Mouse (Mus musculus) lung, postnatal 0 days (tissue): ENCODE results near the gene Gm17657. TPM values are rescaled to one million over a fixed set of nuclear protein-coding genes. Genes with fewer than 3 reads are reported as not detected.

Experiments used
- ATAC-seq: fragments of 200-750 bp; cut with Nextera tagmentation; 2 replicates; pipeline ENCODE4 v1.8.0; 2017; ENCODE audit warnings: moderate library complexity
- DNase-seq: peaks from one replicate; pipeline ENCODE4 v3.0.0-alpha.2; 2016; ENCODE audit warnings: low spot score
- H3K27ac ChIP-seq: fragments of 300-500 bp; sonication (generic); 2 replicates; pipeline ENCODE4 v1.5.1; 2014; ENCODE audit warnings: antibody characterized with exemption, mild to moderate bottlenecking, low read length, mixed read lengths
- H3K27me3 ChIP-seq: fragments of 300-500 bp; sonication (generic); replicated peaks from 2 replicates; pipeline ENCODE4 v1.6.1; 2014; ENCODE audit warnings: low read length, mixed read lengths; ENCODE audit not compliant: insufficient read depth
- H3K36me3 ChIP-seq: fragments of 300-500 bp; sonication (generic); 2 replicates; pipeline ENCODE4 v1.6.1; 2014; ENCODE audit warnings: low read length, mixed read lengths; ENCODE audit not compliant: insufficient read depth
- H3K4me1 ChIP-seq: fragments of 300-500 bp; sonication (generic); 2 replicates; pipeline ENCODE4 v1.6.1; 2014; ENCODE audit warnings: antibody characterized with exemption, low read depth, low read length, mixed read lengths; ENCODE audit not compliant: insufficient read depth
- H3K4me2 ChIP-seq: fragments of 300-500 bp; sonication (generic); replicated peaks from 2 replicates; pipeline ENCODE4 v1.6.1; 2014; ENCODE audit warnings: low read depth, mild to moderate bottlenecking, low read length, moderate library complexity, mixed read lengths
- H3K4me3 ChIP-seq: fragments of 300-500 bp; sonication (generic); 2 replicates; pipeline ENCODE4 v1.5.1; 2014; ENCODE audit warnings: low read depth, low read length
- H3K9ac ChIP-seq: fragments of 300-500 bp; sonication (generic); replicated peaks from 2 replicates; pipeline ENCODE4 v1.6.1; 2014; ENCODE audit warnings: low read depth, mild to moderate bottlenecking
- H3K9me3 ChIP-seq: fragments of 300-500 bp; sonication (generic); 2 replicates; pipeline ENCODE4 v1.6.1; 2016; ENCODE audit warnings: low read length, mixed read lengths
- CTCF ChIP-seq: IDR thresholded peaks from 2 replicates; pipeline ENCODE4 v1.5.1; 2016; ENCODE audit warnings: antibody characterized with exemption, mild to moderate bottlenecking
- EP300 ChIP-seq: IDR thresholded peaks from 2 replicates; pipeline ENCODE4 v1.6.1; 2016; ENCODE audit warnings: antibody characterized with exemption, mild to moderate bottlenecking, control low read depth
- WGBS: fragments of 180-500 bp; shearing (Covaris S2); extraction: QIAGEN DNeasy Blood & Tissue Kit; methylation state at CpG from one replicate; pipeline ENCODE4 v1.1.7; 2014; 5-methylcytosine and 5-hydroxymethylcytosine counted together
- polyA plus RNA-seq: library from polyadenylated mRNA; unstranded; fragments of >200 nt; fragmentation: Nextera tagmentation; extraction: Ambion mirVana; gene quantifications from 2 replicates; pipeline ENCODE4 v1.2.1, GENCODE M21; 2015

Gene Gm17657
- polyA plus RNA-seq, 1 experiment from 2014 or later = not detected

- Histone ChIP-seq H3K36me3 (peaks cover 18% of the 10 kb centered on the region), H3K27me3 (no peaks in the 10 kb centered on the region), H3K4me1 (no peaks in the 10 kb centered on the region), H3K27ac (no peak overlapping the region), H3K4me2 (no peak overlapping the region), H3K9ac (no peak overlapping the region), H3K4me3 (no peak overlapping the region), H3K9me3 (no peaks in the 10 kb centered on the region)
- ATAC-seq (no peak), DNase-seq (no peak)
- TF ChIP-seq EP300 (no peak), CTCF (no peak)
- 86% methylated on average over 15 of the region's 15 CpGs for WGBS
These were observed 19.0 kb upstream of the Gm17657 start for GRCm38 (mm10) chr17:29568435-29568834.

GRCm38 (mm10) chr17:29565521-29565920, 16.1 kb upstream of the Gm17657 start:
- H3K4me1 ChIP-seq = no peaks in the 10 kb centered on the region
- 95% methylated on average over 5 of the region's 5 CpGs for WGBS
- no peaks in the 10 kb centered on the region for H3K27me3 ChIP-seq
- H3K27ac ChIP-seq = no peak overlapping the region
- H3K9ac ChIP-seq = no peak overlapping the region
- DNase-seq = no peak
- TF ChIP-seq EP300 = no peak
- no peak for TF ChIP-seq CTCF
- no peak overlapping the region for H3K4me2 ChIP-seq
- H3K4me3 ChIP-seq = no peak overlapping the region
- H3K36me3 ChIP-seq = no peaks in the 10 kb centered on the region
- H3K9me3 ChIP-seq = no peaks in the 10 kb centered on the region
- no peak for ATAC-seq

- H3K4me3 ChIP-seq = no peak overlapping the region
- no peak overlapping the region for H3K9ac ChIP-seq
- no peaks in the 10 kb centered on the region for H3K36me3 ChIP-seq
- H3K27ac ChIP-seq = no peak overlapping the region
- no peaks in the 10 kb centered on the region for H3K9me3 ChIP-seq
- no peaks in the 10 kb centered on the region for H3K27me3 ChIP-seq
- ATAC-seq (no peak), DNase-seq (no peak)
- WGBS = 69% methylated on average over 5 of the region's 5 CpGs
- no peak overlapping the region for H3K4me2 ChIP-seq
- no peaks in the 10 kb centered on the region for H3K4me1 ChIP-seq
- no peak for TF ChIP-seq CTCF
- TF ChIP-seq EP300 = no peak
These were observed 9.0 kb upstream of the Gm17657 start for GRCm38 (mm10) chr17:29558476-29558875.

- Histone ChIP-seq H3K9ac (no peak overlapping the region), H3K4me2 (no peak overlapping the region), H3K4me1 (no peaks in the 10 kb centered on the region), H3K9me3 (no peaks in the 10 kb centered on the region), H3K27me3 (no peaks in the 10 kb centered on the region), H3K36me3 (no peaks in the 10 kb centered on the region), H3K27ac (no peak overlapping the region), H3K4me3 (no peak overlapping the region)
- ATAC-seq (no peak), DNase-seq (peak; percentile 15)
- no peak for TF ChIP-seq CTCF
- TF ChIP-seq EP300 = no peak
- WGBS = 48% methylated on average over 7 of the region's 7 CpGs
These were observed 7.5 kb upstream of the Gm17657 start for GRCm38 (mm10) chr17:29556893-29557292.

DNA sequence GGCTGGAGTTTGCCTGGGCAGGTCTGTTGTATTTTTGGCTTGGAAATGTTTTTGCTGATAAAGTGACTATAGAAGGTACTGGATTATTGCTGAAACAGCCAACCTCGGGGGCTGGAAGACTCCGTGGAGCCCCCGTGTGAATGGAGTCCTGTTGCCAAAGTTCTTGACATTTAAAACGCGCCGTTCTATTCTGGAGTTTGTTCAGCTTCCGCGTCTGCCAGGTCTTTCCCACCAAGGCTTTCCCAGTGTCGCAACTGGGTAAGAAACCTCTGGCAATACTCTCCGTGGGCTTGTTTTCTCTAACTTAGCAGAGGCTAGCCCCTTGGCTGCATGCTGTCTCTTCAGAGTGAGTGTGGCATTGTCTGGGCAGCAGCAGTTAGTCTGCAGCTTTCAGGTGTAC, 7.0 kb upstream of the Gm17657 start:
- Histone ChIP-seq H3K27ac (no peak overlapping the region), H3K36me3 (no peaks in the 10 kb centered on the region), H3K9me3 (no peaks in the 10 kb centered on the region), H3K4me1 (no peaks in the 10 kb centered on the region), H3K27me3 (no peaks in the 10 kb centered on the region), H3K4me3 (no peak overlapping the region), H3K9ac (no peak overlapping the region), H3K4me2 (no peak overlapping the region)
- WGBS = 63% methylated on average over 10 of the region's 10 CpGs
- DNase-seq (peak; percentile 36), ATAC-seq (no peak)
- TF ChIP-seq CTCF (no peak), EP300 (no peak)

DNA sequence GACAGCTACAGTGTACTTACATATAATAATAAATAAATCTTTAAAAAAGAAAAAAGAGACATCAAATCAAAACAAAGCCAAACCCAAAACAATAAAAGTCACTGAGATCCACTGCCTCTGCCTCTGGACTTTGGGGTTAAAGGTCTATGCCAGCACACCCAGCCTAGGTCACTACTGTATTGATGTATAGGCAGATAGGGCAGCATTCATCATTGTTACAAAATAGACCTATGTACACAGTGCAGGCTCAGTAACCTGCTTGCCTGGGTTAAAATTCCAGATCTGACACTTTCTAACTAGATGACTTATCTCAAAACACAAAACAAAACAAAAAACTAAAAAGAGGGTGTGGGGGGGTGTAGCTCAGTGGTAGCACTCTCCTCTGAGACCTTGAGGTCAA, 4.7 kb upstream of the Gm17657 start:
- Histone ChIP-seq H3K9me3 (no peaks in the 10 kb centered on the region), H3K27ac (no peak overlapping the region), H3K4me2 (no peak overlapping the region), H3K4me3 (no peak overlapping the region), H3K27me3 (no peaks in the 10 kb centered on the region), H3K4me1 (peaks cover 8% of the 10 kb centered on the region; the same call in 1 of the 2 replicates), H3K9ac (no peak overlapping the region), H3K36me3 (no peaks in the 10 kb centered on the region)
- no peak for TF ChIP-seq EP300
- TF ChIP-seq CTCF = no peak
- DNase-seq (no peak), ATAC-seq (no peak)

DNA sequence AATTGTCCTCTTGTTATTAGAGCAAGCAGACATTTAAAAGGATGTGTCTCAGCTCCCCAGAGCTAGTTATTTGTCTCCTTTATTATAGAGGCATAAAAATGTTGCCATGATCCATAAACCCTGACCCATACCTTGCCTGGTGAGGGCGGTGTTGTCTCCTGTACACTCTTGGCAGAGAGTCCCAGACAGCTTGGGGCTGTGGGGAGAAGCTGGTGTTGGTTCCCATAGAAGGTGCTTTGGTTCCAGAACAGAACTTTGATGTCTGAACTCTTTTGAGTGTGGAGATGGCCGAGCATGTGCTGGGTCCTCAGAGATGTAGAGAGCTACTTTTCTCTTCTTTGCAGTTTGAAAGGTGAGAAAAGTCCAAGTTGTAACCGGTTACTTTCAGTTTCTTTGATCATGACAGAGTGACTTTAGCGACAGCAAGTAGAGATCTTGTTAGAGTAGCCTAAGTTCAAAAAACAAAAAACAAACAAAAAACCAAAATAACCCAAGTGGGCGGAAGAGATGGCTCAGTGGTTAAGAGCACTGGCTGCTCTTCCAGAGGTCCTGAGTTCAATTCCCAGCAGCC, 2.8 kb upstream of the Gm17657 start, which contains the start of gene Tmem217:
TSS of gene Tmem217 (minus strand) at position 224 of the 571 bp plus-strand sequence.
- Histone ChIP-seq H3K9me3 (no peaks in the 10 kb centered on the region), H3K4me1 (peaks cover 8% of the 10 kb centered on the region; the same call in 1 of the 2 replicates), H3K36me3 (no peaks in the 10 kb centered on the region), H3K27me3 (no peaks in the 10 kb centered on the region), H3K9ac (no peak within 1 kb of the TSS), H3K4me3 (no peak within 1 kb of the TSS), H3K4me2 (no peak within 1 kb of the TSS), H3K27ac (no peak within 1 kb of the TSS)
- no peak for DNase-seq
- ATAC-seq = no peak
- TF ChIP-seq CTCF (no peak; the same call in 1 of the 2 replicates), EP300 (no peak)
- WGBS = 84% methylated on average over 5 of the region's 5 CpGs
